Mouse (Mus musculus): Measurements from ENCODE around the gene Cct7.

GRCm38 (mm10) chr6:85403039-85403438 lies 48.3 kb upstream of the Cct7 start:
- no peak for TF ChIP-seq CTCF (IDR thresholded peaks at IDR 0.05; ENCODE audit: control insufficient read depth, insufficient read depth, low read length)
- no peak for TF ChIP-seq POLR2A (IDR thresholded peaks at IDR 0.05; ENCODE audit: borderline replicate concordance, control insufficient read depth, low read depth, low read length)
